Mouse (Mus musculus) liver, embryonic 14.5 days (tissue): Measurements from ENCODE around the gene Olfr1377. TPM values are rescaled to one million over a fixed set of nuclear protein-coding genes. Genes with fewer than 3 reads are reported as not detected.

Experiments used
- ATAC-seq: fragments of 200-750 bp; cut with Nextera tagmentation; 2 replicates; pipeline ENCODE4 v1.8.0; 2017; ENCODE audit warnings: moderate number of reproducible peaks, mild to moderate bottlenecking, moderate library complexity; ENCODE audit not compliant: insufficient read depth
- DNase-seq, 3 experiments: peaks; one replicate each; pipeline ENCODE4 v3.0.0-alpha.2; 2012 to 2013; ENCODE audit warnings: low read depth in 3 of 3, low spot score in 3 of 3
- H3K27ac ChIP-seq: fragments of 300-500 bp; sonication (generic); 2 replicates; pipeline ENCODE4 v1.5.1; 2014; ENCODE audit warnings: moderate library complexity, mild to moderate bottlenecking, control low read depth, inconsistent platforms
- H3K27me3 ChIP-seq: fragments of 300-500 bp; sonication (generic); 2 replicates; pipeline ENCODE4 v1.6.1; 2014; ENCODE audit warnings: mild to moderate bottlenecking, low read length, moderate library complexity; ENCODE audit not compliant: control insufficient read depth, insufficient read depth
- H3K36me3 ChIP-seq: fragments of 300-500 bp; sonication (generic); replicated peaks from 2 replicates; pipeline ENCODE4 v1.6.1; 2014; ENCODE audit warnings: low read depth; ENCODE audit not compliant: control insufficient read depth, insufficient read depth
- H3K4me1 ChIP-seq, 2 experiments: fragments of 200-500 bp in 1 of 2; fragments of 300-500 bp in 1 of 2; sonication (generic) in 1 of 2; replicated peaks; 2 replicates each; pipeline ENCODE4 v1.6.1; 2012 to 2014; ENCODE audit warnings: antibody characterized with exemption in 1 of 2, inconsistent platforms in 1 of 2, low read length in 1 of 2; ENCODE audit not compliant: control insufficient read depth in 2 of 2, insufficient read depth in 2 of 2
- H3K4me2 ChIP-seq: fragments of 300-500 bp; sonication (generic); 2 replicates; pipeline ENCODE4 v1.6.1; 2014; ENCODE audit warnings: low read depth, mild to moderate bottlenecking, control low read depth, moderate library complexity
- H3K4me3 ChIP-seq, 2 experiments: fragments of 200-500 bp in 1 of 2; fragments of 300-500 bp in 1 of 2; sonication (generic) in 1 of 2; 2 replicates each; pipeline ENCODE4 v1.5.1; 2012 to 2014; ENCODE audit warnings: low read depth in 2 of 2, low read length in 2 of 2, mild to moderate bottlenecking in 2 of 2, control low read depth in 1 of 2, inconsistent platforms in 1 of 2, moderate library complexity in 1 of 2; ENCODE audit not compliant: insufficient read depth in 1 of 2
- H3K9ac ChIP-seq: fragments of 300-500 bp; sonication (generic); replicated peaks from 2 replicates; pipeline ENCODE4 v1.6.1; 2014; ENCODE audit warnings: mild to moderate bottlenecking, control low read depth, moderate library complexity
- H3K9me3 ChIP-seq: fragments of 300-500 bp; sonication (generic); 2 replicates; pipeline ENCODE4 v1.6.1; 2016; ENCODE audit warnings: low read length, mixed read lengths; ENCODE audit not compliant: control insufficient read depth
- CTCF ChIP-seq: IDR thresholded peaks from 2 replicates; pipeline ENCODE4 v1.5.1; 2016; ENCODE audit warnings: antibody characterized with exemption, low read depth, control low read depth
- EP300 ChIP-seq: IDR thresholded peaks from 2 replicates; pipeline ENCODE4 v1.6.1; 2016; ENCODE audit warnings: antibody characterized with exemption, low read depth
- WGBS: fragments of 180-500 bp; shearing (Covaris S2); extraction: QIAGEN DNeasy Blood & Tissue Kit; methylation state at CpG from one replicate; pipeline ENCODE4 v1.1.7; 2014; ENCODE audit not compliant: insufficient replicate concordance; 5-methylcytosine and 5-hydroxymethylcytosine counted together
- polyA plus RNA-seq, 2 experiments: library from polyadenylated mRNA; depleted of rRNA in 1 of 2; stranded (reverse) in 1 of 2; unstranded in 1 of 2; fragments of >200 nt; fragmentation: Nextera tagmentation in 1 of 2; extraction: Ambion mirVana in 1 of 2; gene quantifications; 2 replicates each; pipeline versions ENCODE4 v1.2.1 to v1.2.3; 2012 to 2014

Gene Olfr1377
- polyA plus RNA-seq, 2 experiments = not detected

- no peak within 1 kb of the TSS for H3K27ac ChIP-seq
- 66% methylated on average over 14 of the region's 14 CpGs for WGBS
- ATAC-seq (no peak), DNase-seq (no peak)
- H3K9me3 ChIP-seq = no peaks in the 10 kb centered on the region
- H3K4me3 ChIP-seq = no peak within 1 kb of the TSS
- H3K4me1 ChIP-seq = no peaks in the 10 kb centered on the region
- no peak for TF ChIP-seq CTCF
- no peak for TF ChIP-seq EP300
- no peaks in the 10 kb centered on the region for H3K27me3 ChIP-seq
- H3K4me2 ChIP-seq = no peak within 1 kb of the TSS
- no peaks in the 10 kb centered on the region for H3K36me3 ChIP-seq
- no peak within 1 kb of the TSS for H3K9ac ChIP-seq
These were observed 38.3 kb upstream of the Olfr1377 start, which contains the start of gene 4933414I15Rik for GRCm38 (mm10) chr11:50943506-50943905. Gene 4933414I15Rik, minus strand, starts transcription at chr11:50943765.

- Histone ChIP-seq H3K4me1 (no peaks in the 10 kb centered on the region), H3K9ac (no peak overlapping the region), H3K27me3 (no peaks in the 10 kb centered on the region), H3K4me2 (no peak overlapping the region), H3K4me3 (no peak overlapping the region), H3K9me3 (no peaks in the 10 kb centered on the region), H3K36me3 (no peaks in the 10 kb centered on the region), H3K27ac (no peak overlapping the region)
- 57% methylated on average over 14 of the region's 14 CpGs for whole genome bisulfite sequencing
- ATAC-seq (no peak), DNase-seq (no peak)
- TF ChIP-seq EP300 (no peak), CTCF (no peak)
These were observed 29.5 kb upstream of the Olfr1377 start for GRCm38 (mm10) chr11:50952290-50952689.

GRCm38 (mm10) chr11:50953665-50954064 is 28.1 kb upstream of the Olfr1377 start, which contains the start of gene Prop1:
Gene Prop1, minus strand, starts transcription at chr11:50953765.
- ATAC-seq (no peak), DNase-seq (no peak)
- Histone ChIP-seq H3K27ac (no peak within 1 kb of the TSS), H3K9ac (no peak within 1 kb of the TSS), H3K4me2 (no peak within 1 kb of the TSS), H3K4me3 (no peak within 1 kb of the TSS), H3K27me3 (no peaks in the 10 kb centered on the region), H3K9me3 (no peaks in the 10 kb centered on the region), H3K4me1 (no peaks in the 10 kb centered on the region), H3K36me3 (no peaks in the 10 kb centered on the region)
- no peak for TF ChIP-seq EP300
- no peak for TF ChIP-seq CTCF
- WGBS = 43% methylated on average over 6 of the region's 6 CpGs

- no peaks in the 10 kb centered on the region for H3K9me3 ChIP-seq
- no peak overlapping the region for H3K27ac ChIP-seq
- WGBS = 6% methylated on average over 2 of the region's 2 CpGs
- no peak overlapping the region for H3K4me2 ChIP-seq
- no peak overlapping the region for H3K4me3 ChIP-seq
- no peaks in the 10 kb centered on the region for H3K27me3 ChIP-seq
- H3K9ac ChIP-seq = no peak overlapping the region
- DNase-seq (no peak), ATAC-seq (no peak)
- no peaks in the 10 kb centered on the region for H3K36me3 ChIP-seq
- no peaks in the 10 kb centered on the region for H3K4me1 ChIP-seq
- TF ChIP-seq CTCF (no peak), EP300 (no peak)
These were observed 16.9 kb upstream of the Olfr1377 start for GRCm38 (mm10) chr11:50964886-50965285.

- Histone ChIP-seq H3K9me3 (no peaks in the 10 kb centered on the region), H3K27me3 (no peaks in the 10 kb centered on the region), H3K4me1 (no peaks in the 10 kb centered on the region), H3K4me2 (no peak within 1 kb of the TSS), H3K9ac (no peak within 1 kb of the TSS), H3K4me3 (no peak within 1 kb of the TSS), H3K27ac (no peak within 1 kb of the TSS), H3K36me3 (no peaks in the 10 kb centered on the region)
- DNase-seq (no peak), ATAC-seq (no peak)
- no peak for TF ChIP-seq CTCF
- 72% methylated on average over 11 of the region's 11 CpGs for WGBS
These were observed 15.5 kb upstream of the Olfr1377 start, which contains the start of gene Olfr1378 for GRCm38 (mm10) chr11:50966230-50966629. Gene Olfr1378, plus strand, starts transcription at chr11:50966530.
